Mouse (Mus musculus) kidney, adult 2 months (tissue): ENCODE measurements around the gene Tpsg1. TPM values are rescaled to one million over a fixed set of nuclear protein-coding genes. Genes with fewer than 3 reads are reported as not detected.

Source experiments
- DNase-seq: peaks from one replicate; pipeline ENCODE4 v3.0.0; 2021
- H3K27ac ChIP-seq: fragments of 200-500 bp; 2 replicates; pipeline ENCODE4 v1.5.1; 2012; ENCODE audit warnings: low read depth, low read length, control low read depth, inconsistent platforms; ENCODE audit not compliant: insufficient read depth
- H3K27me3 ChIP-seq: fragments of 200-500 bp; replicated peaks from 2 replicates; pipeline ENCODE4 v1.6.1; 2012; ENCODE audit warnings: mild to moderate bottlenecking, moderate library complexity, low read length, inconsistent platforms; ENCODE audit not compliant: control insufficient read depth, insufficient read depth
- H3K36me3 ChIP-seq: fragments of 200-500 bp; 2 replicates; pipeline ENCODE4 v1.6.1; 2012; ENCODE audit warnings: mild to moderate bottlenecking, moderate library complexity, low read length, inconsistent platforms; ENCODE audit not compliant: control insufficient read depth, insufficient read depth
- H3K4me1 ChIP-seq: fragments of 200-500 bp; 2 replicates; pipeline ENCODE4 v1.6.1; 2011; ENCODE audit warnings: low read length; ENCODE audit not compliant: control insufficient read depth, insufficient read depth
- H3K4me3 ChIP-seq: fragments of 200-500 bp; 2 replicates; pipeline ENCODE4 v1.5.1; 2011; ENCODE audit warnings: mild to moderate bottlenecking, low read depth, low read length, control low read depth; ENCODE audit not compliant: insufficient read depth
- CTCF ChIP-seq: fragments of 200-500 bp; conservative IDR thresholded peaks from 2 replicates; pipeline ENCODE4 v1.5.1; 2011; ENCODE audit warnings: low read depth, mild to moderate bottlenecking, control low read depth, low read length, moderate library complexity, mixed read lengths; ENCODE audit not compliant: insufficient read depth, insufficient read length
- POLR2A ChIP-seq: fragments of 200-500 bp; IDR thresholded peaks from one replicate; pipeline ENCODE4 v1.6.1; 2011; ENCODE audit warnings: low read depth, low read length, control low read depth
- WGBS: fragments of 180-500 bp; shearing (Covaris S2); methylation state at CpG from one replicate; pipeline ENCODE4 v1.1.7; 2018; 5-methylcytosine and 5-hydroxymethylcytosine counted together
- polyA plus RNA-seq: library from polyadenylated mRNA; depleted of rRNA; stranded (reverse); fragments of >200 nt; gene quantifications from 2 replicates; pipeline ENCODE4 v1.2.3, GENCODE M21; 2012

Gene Tpsg1
- polyA plus RNA-seq, 1 experiment, result not detected

DNA sequence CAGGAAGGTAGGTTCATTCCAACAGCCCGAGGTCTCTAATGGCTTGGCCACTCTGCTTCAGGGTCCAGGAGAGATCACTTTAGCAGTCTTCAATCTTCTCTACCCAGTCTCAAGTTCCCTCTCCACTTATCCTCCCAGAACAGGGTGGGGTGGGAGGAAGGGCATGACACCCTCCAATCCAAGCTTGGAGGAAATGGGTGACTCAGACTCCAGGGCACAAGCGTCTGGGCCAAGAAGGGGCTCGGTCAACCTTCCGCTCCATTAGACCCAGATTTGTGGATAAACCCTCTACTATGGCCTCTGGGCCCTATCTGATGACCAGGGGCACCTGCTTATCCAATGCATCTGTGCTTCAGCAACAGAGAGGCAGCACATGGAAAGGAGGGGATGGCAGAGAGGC is 23.6 kb upstream of the Tpsg1 start, which contains the start of gene Tpsab1:
Gene Tpsab1, minus strand, starts transcription at position 101 of the 400 bp plus-strand sequence.
- WGBS, result 74% methylated on average over 4 of the region's 4 CpGs

DNA sequence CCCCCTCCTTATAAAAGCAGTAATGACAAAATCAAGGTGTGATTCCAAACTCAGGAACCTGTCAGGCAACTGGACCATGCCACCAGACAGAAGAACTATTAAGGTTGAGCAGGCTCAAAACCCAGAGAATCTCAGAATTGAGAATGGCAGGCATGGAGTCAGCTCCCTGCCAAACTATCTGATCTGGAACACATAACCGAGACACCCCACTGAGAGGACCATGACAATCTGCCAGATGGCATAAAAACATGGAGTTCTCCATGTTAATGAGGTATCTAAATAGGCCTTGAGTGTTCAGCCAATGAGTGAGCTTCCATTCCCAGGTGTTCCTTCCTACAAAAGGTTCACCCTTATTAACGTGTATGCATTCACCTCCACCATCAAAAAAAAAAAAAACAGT is 7.8 kb upstream of the Tpsg1 start:
- 63% methylated on average over 2 of the region's 2 CpGs for WGBS
- Histone ChIP-seq H3K27ac (no peak overlapping the region), H3K4me3 (no peak overlapping the region), H3K27me3 (no peaks in the 10 kb centered on the region), H3K4me1 (no peaks in the 10 kb centered on the region), H3K36me3 (no peaks in the 10 kb centered on the region)
- no peak for DNase-seq
- no peak for TF ChIP-seq CTCF
- TF ChIP-seq POLR2A, result no peak

More for the DNA sequence above, 23.6 kb upstream of the Tpsg1 start, which contains the start of gene Tpsab1:
- H3K4me1 ChIP-seq, result no peaks in the 10 kb centered on the region
- no peak for TF ChIP-seq POLR2A
- no peak within 1 kb of the TSS for H3K4me3 ChIP-seq
- DNase-seq, result no peak
- no peaks in the 10 kb centered on the region for H3K27me3 ChIP-seq
- no peaks in the 10 kb centered on the region for H3K36me3 ChIP-seq
- no peak within 1 kb of the TSS for H3K27ac ChIP-seq

- H3K4me3 ChIP-seq, result no peak overlapping the region
- no peaks in the 10 kb centered on the region for H3K27me3 ChIP-seq
- H3K27ac ChIP-seq, result no peak overlapping the region
- no peaks in the 10 kb centered on the region for H3K36me3 ChIP-seq
- DNase-seq, result peak; percentile 50
- no peaks in the 10 kb centered on the region for H3K4me1 ChIP-seq
- TF ChIP-seq CTCF, result peak; percentile 86
- no peak for TF ChIP-seq POLR2A
- WGBS, result 4% methylated on average over 1 of the region's 1 CpGs
Measured at GRCm38 (mm10) chr17:25363726-25364125, 5.3 kb upstream of the Tpsg1 start.

GRCm38 (mm10) chr17:25366005-25366404 is 3.1 kb upstream of the Tpsg1 start, which contains the start of gene Tpsb2:
TSS of gene Tpsb2 (plus strand) at chr17:25366305.
- H3K36me3 ChIP-seq, result no peaks in the 10 kb centered on the region
- H3K27ac ChIP-seq, result no peak within 1 kb of the TSS
- WGBS, result 65% methylated on average over 2 of the region's 2 CpGs
- H3K27me3 ChIP-seq, result no peaks in the 10 kb centered on the region
- TF ChIP-seq CTCF (no peak), POLR2A (no peak)
- no peak within 1 kb of the TSS for H3K4me3 ChIP-seq
- no peaks in the 10 kb centered on the region for H3K4me1 ChIP-seq
- DNase-seq, result no peak

DNA sequence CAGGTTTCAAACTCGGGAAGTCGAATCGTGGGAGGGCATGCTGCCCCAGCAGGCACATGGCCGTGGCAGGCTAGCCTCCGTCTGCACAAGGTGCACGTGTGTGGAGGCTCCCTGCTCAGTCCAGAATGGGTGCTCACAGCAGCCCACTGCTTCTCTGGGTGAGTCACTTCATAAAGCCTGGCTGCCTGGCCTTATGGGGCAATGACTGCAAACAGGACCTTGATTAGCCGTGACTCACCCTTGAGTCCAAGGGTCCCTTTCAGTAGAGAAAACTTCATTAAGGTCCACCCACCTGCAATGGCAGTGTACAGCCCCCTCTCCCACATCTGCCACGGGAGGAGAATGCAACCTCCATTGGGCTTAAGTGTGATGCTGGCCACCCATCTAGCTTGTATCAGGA is 3.4 kb downstream of the Tpsg1 start:
- Histone ChIP-seq H3K4me1 (no peaks in the 10 kb centered on the region), H3K4me3 (no peak overlapping the region), H3K27me3 (no peaks in the 10 kb centered on the region), H3K36me3 (no peaks in the 10 kb centered on the region), H3K27ac (no peak overlapping the region)
- no peak for TF ChIP-seq POLR2A
- no peak for TF ChIP-seq CTCF
- 66% methylated on average over 8 of the region's 8 CpGs for WGBS
- no peak for DNase-seq

DNA sequence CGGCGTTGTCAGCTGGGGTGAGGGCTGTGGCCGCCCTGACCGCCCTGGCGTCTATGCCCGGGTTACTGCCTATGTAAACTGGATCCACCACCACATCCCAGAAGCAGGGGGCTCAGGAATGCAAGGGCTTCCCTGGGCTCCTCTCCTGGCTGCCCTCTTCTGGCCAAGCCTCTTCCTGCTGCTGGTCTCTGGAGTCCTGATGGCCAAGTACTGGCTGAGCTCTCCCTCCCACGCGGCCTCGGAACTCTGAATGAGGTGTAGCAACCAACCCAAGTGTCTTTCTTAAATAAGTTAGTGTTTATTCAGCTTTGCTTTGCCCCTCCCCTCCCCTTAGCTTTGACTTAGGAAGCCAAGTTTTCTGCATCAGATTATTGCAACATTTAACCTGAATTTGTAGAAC is 4.9 kb downstream of the Tpsg1 start:
- Histone ChIP-seq H3K4me1 (no peaks in the 10 kb centered on the region), H3K27me3 (no peaks in the 10 kb centered on the region), H3K36me3 (no peaks in the 10 kb centered on the region), H3K27ac (no peak overlapping the region), H3K4me3 (no peak overlapping the region)
- 19% methylated on average over 9 of the region's 9 CpGs for WGBS
- TF ChIP-seq POLR2A (no peak), CTCF (no peak)
- no peak for DNase-seq

DNA sequence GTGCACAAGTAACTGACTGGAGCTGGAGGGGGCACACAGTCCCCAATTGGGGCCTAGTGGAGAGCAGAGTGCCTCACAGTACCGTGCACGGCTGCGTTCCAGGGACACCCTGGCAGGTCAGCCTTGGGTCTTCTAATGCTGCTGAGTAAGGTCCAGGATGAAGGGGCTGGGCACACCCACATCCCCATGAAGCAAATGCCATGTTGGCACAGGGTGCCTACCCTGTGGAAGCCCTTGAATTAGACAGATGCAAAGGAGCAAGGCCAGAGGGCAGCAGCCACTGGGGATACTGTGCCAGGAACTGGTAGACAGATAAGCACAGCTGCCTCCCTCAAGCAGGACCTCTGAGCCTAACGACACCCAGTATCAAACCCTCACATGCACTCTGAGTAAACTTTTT is 25.5 kb downstream of the Tpsg1 start:
- Histone ChIP-seq H3K27ac (no peak overlapping the region), H3K4me1 (no peaks in the 10 kb centered on the region), H3K27me3 (no peaks in the 10 kb centered on the region), H3K4me3 (no peak overlapping the region), H3K36me3 (no peaks in the 10 kb centered on the region)
- WGBS, result 84% methylated on average over 4 of the region's 4 CpGs
- DNase-seq, result no peak
- no peak for TF ChIP-seq POLR2A
- no peak for TF ChIP-seq CTCF
